Mouse (Mus musculus) liver, embryonic 15.5 days (tissue): Measurements from ENCODE around the gene Gm13272. TPM values are rescaled to one million over a fixed set of nuclear protein-coding genes. Genes with fewer than 3 reads are reported as not detected.
"Not testable (repeated sequence)": the region's sequence is repeated elsewhere in the genome, so short reads cannot be mapped to it uniquely, and the experiment has no call there.

Source experiments
- ATAC-seq: fragments of 200-750 bp; cut with Nextera tagmentation; 2 replicates; pipeline ENCODE4 v1.8.0; 2017; ENCODE audit warnings: moderate number of reproducible peaks, mild to moderate bottlenecking, moderate library complexity; ENCODE audit not compliant: insufficient read depth
- H3K27ac ChIP-seq: fragments of 300-500 bp; sonication (generic); replicated peaks from 2 replicates; pipeline ENCODE4 v1.5.1; 2015; ENCODE audit warnings: mild to moderate bottlenecking, inconsistent platforms
- H3K27me3 ChIP-seq: fragments of 300-500 bp; sonication (generic); 2 replicates; pipeline ENCODE4 v1.6.1; 2015; ENCODE audit warnings: mild to moderate bottlenecking, inconsistent platforms
- H3K36me3 ChIP-seq: fragments of 300-500 bp; sonication (generic); replicated peaks from 2 replicates; pipeline ENCODE4 v1.6.1; 2015; ENCODE audit warnings: moderate library complexity, mild to moderate bottlenecking, inconsistent platforms
- H3K4me1 ChIP-seq: fragments of 300-500 bp; sonication (generic); replicated peaks from 2 replicates; pipeline ENCODE4 v1.6.1; 2015; ENCODE audit warnings: inconsistent platforms
- H3K4me2 ChIP-seq: fragments of 300-500 bp; sonication (generic); 2 replicates; pipeline ENCODE4 v1.6.1; 2015; ENCODE audit warnings: moderate library complexity, mild to moderate bottlenecking, inconsistent platforms
- H3K4me3 ChIP-seq: fragments of 300-500 bp; sonication (generic); replicated peaks from 2 replicates; pipeline ENCODE4 v1.5.1; 2015; ENCODE audit warnings: mild to moderate bottlenecking, inconsistent platforms
- H3K9ac ChIP-seq: fragments of 300-500 bp; sonication (generic); 2 replicates; pipeline ENCODE4 v1.6.1; 2015; ENCODE audit warnings: moderate library complexity, mild to moderate bottlenecking, inconsistent platforms
- H3K9me3 ChIP-seq: fragments of 300-500 bp; sonication (generic); replicated peaks from 2 replicates; pipeline ENCODE4 v1.6.1; 2016; ENCODE audit warnings: inconsistent platforms
- polyA plus RNA-seq: library from polyadenylated mRNA; unstranded; fragments of >200 nt; fragmentation: Nextera tagmentation; extraction: Ambion mirVana; gene quantifications from 2 replicates; pipeline ENCODE4 v1.2.1, GENCODE M21; 2015

Gm13272 gene
- polyA plus RNA-seq, 1 experiment from 2014 or later, result not detected

- H3K9me3 ChIP-seq, H3K4me1 ChIP-seq, H3K27ac ChIP-seq, H3K36me3 ChIP-seq, H3K9ac ChIP-seq, H3K4me3 ChIP-seq, H3K4me2 ChIP-seq, ATAC-seq, H3K27me3 ChIP-seq: not testable (repeated sequence)
These were observed 47.5 kb downstream of the Gm13272 start, which contains the start of gene Ifna6 for GRCm38 (mm10) chr4:88827116-88827515. Ifna6 (plus strand) TSS chr4:88827416.

Other genes starting within 250 kb of the Gm13272 start
- not detected in 2 replicates for gene Ifna15, start 221.6 kb upstream of the Gm13272 start, polyA plus RNA-seq
- gene Ifna14, start 208.1 kb upstream of the Gm13272 start, polyA plus RNA-seq, result not detected in 2 replicates
- gene Ifna9, start 187.5 kb upstream of the Gm13272 start, polyA plus RNA-seq, result not detected in 2 replicates
- not detected in 2 replicates for gene Ifna12, start 176.5 kb upstream of the Gm13272 start, polyA plus RNA-seq
- gene C87499, start 145.4 kb upstream of the Gm13272 start, polyA plus RNA-seq, result not detected in 2 replicates
- not detected in 2 replicates for gene Ifna13, start 135.4 kb upstream of the Gm13272 start, polyA plus RNA-seq
- gene Ifna16, start 102.9 kb upstream of the Gm13272 start, polyA plus RNA-seq, result not detected in 2 replicates
- not detected in 2 replicates for gene Ifna2, start 95.9 kb upstream of the Gm13272 start, polyA plus RNA-seq
- gene Ifnab, start 88.5 kb upstream of the Gm13272 start, polyA plus RNA-seq, result not detected in 2 replicates
- gene Gm26566, start 58.0 kb upstream of the Gm13272 start, polyA plus RNA-seq, result 0.20 and 0.51 TPM in 2 replicates
- 22.3 and 22.6 TPM in 2 replicates for gene Klhl9, start 57.4 kb upstream of the Gm13272 start, polyA plus RNA-seq
- gene Gm13271, start 25.0 kb upstream of the Gm13272 start, polyA plus RNA-seq, result not detected in 2 replicates
- gene Gm13283, start 19.7 kb upstream of the Gm13272 start, polyA plus RNA-seq, result not detected in 2 replicates
- gene Gm13290, start 6.0 kb upstream of the Gm13272 start, polyA plus RNA-seq, result not detected in 2 replicates
- not detected in 2 replicates for gene Gm13289, start 2.9 kb upstream of the Gm13272 start, polyA plus RNA-seq
- not detected in 2 replicates for gene Ifnz, start 2.3 kb downstream of the Gm13272 start, polyA plus RNA-seq
- not detected in 2 replicates for gene Gm13276, start 5.9 kb downstream of the Gm13272 start, polyA plus RNA-seq
- not detected in 2 replicates for gene Gm13277, start 8.8 kb downstream of the Gm13272 start, polyA plus RNA-seq
- gene Gm13278, start 11.7 kb downstream of the Gm13272 start, polyA plus RNA-seq, result not detected in 2 replicates
- not detected in 2 replicates for gene Gm13275, start 14.6 kb downstream of the Gm13272 start, polyA plus RNA-seq
- not detected in 2 replicates for gene Gm13279, start 17.5 kb downstream of the Gm13272 start, polyA plus RNA-seq
- gene Gm13285, start 19.8 kb downstream of the Gm13272 start, polyA plus RNA-seq, result 0.20 TPM in 1 of 2 replicates, not detected in the other
- gene Gm13287, start 23.4 kb downstream of the Gm13272 start, polyA plus RNA-seq, result not detected in 2 replicates
- gene Gm13288, start 25.7 kb downstream of the Gm13272 start, polyA plus RNA-seq, result not detected in 2 replicates
- gene Ifna7, start 36.4 kb downstream of the Gm13272 start, polyA plus RNA-seq, result not detected in 2 replicates
- gene Ifna11, start 40.1 kb downstream of the Gm13272 start, polyA plus RNA-seq, result not detected in 2 replicates
- not detected in 2 replicates for gene Ifna6, start 47.6 kb downstream of the Gm13272 start, polyA plus RNA-seq
- gene Ifna5, start 55.7 kb downstream of the Gm13272 start, polyA plus RNA-seq, result not detected in 2 replicates
- gene Ifna4, start 62.0 kb downstream of the Gm13272 start, polyA plus RNA-seq, result not detected in 2 replicates
- gene Ifna1, start 70.2 kb downstream of the Gm13272 start, polyA plus RNA-seq, result not detected in 2 replicates
- not detected in 2 replicates for gene Ifne, start 100.4 kb downstream of the Gm13272 start, polyA plus RNA-seq